Mouse (Mus musculus) lung, adult 2 months (tissue): ENCODE measurements around the gene Nup214.

ENCODE experiments used
- CTCF ChIP-seq: fragments of 200-500 bp; IDR thresholded peaks from 2 replicates; pipeline ENCODE4 v1.5.1; 2011; ENCODE audit warnings: mild to moderate bottlenecking, low read length, control low read depth; ENCODE audit not compliant: insufficient read depth
- POLR2A ChIP-seq: fragments of 200-500 bp; IDR thresholded peaks from 2 replicates; pipeline ENCODE4 v1.6.1; 2011; ENCODE audit warnings: low read depth, mild to moderate bottlenecking, control low read depth, low read length, borderline replicate concordance; ENCODE audit errors: extremely low read depth

DNA sequence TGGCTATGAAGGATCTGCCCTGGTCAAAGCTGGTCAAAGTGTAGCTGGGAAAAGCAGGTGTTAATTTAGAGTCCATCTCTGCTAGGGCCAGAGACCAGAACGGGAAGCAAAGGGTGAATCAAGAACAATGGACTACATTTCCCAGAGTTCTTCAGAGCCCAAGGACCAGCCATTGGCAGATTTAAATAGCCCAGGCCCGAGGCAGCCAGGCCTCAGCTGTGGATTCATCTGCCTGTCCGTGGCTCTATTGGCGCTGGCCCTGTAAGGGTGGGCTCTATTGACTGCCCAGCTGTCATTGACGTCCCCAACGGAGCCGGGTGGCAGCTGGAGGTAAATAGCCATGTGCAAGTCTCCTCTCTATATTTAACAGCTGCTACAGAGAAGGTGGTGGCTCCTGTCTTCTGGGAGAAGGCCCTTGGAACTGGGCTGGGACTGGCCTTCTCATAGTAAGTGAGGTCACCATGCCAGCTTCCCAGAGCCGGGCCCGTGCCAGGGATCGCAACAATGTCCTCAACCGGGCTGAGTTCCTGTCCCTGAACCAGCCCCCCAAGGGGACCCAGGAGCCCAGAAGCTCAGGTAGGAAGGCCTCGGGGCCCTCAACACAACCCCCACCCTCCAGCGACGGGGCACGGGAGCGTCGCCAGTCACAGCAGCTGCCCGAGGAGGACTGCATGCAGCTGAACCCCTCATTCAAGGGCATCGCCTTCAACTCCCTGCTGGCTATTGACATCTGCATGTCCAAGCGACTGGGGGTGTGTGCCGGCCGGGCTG is 121.3 kb downstream of the Nup214 start, which contains the start of gene Plpp7:
- no peak for TF ChIP-seq CTCF
- TF ChIP-seq POLR2A, result no peak
